Mouse (Mus musculus): ENCODE results near the gene Azi2. TPM values are rescaled to one million over a fixed set of nuclear protein-coding genes. Genes with fewer than 3 reads are reported as not detected.

The Azi2 gene
- total and polyA plus RNA-seq, 2 experiments from 2014 or later, result 57.6 to 91.4 TPM

DNA sequence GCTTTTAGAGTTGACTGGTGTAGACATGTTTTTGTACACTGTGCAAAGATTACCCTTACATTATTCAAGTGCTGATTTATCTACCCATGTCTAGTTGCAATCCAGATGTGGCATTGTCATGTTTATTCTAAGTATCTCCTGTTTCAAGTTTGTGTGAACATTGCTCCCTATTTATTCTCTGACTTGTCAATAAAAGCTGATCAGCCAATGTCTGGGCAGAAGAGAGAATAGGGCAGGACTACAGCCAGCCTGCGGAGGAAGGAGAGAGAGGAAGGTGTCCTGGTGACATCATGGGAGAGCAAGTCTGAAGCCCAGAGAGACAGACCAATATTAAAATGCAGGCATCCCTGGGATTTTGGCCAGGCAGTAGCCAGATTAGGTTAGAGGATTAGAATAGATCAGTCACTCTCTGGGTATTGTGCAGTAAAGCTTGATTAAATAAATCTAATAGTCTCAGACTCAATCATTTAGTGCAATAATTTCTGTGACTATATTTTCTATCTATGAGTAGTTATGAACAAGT, 4.8 kb downstream of the Azi2 start:
- WGBS, result 52% methylated on average over 1 of the region's 1 CpGs
- Histone ChIP-seq H3K36me3 (ENCODE audit: insufficient read depth) (peaks cover 4% of the 10 kb centered on the region), H3K27me3 (ENCODE audit: insufficient read depth, low read length) (no peaks in the 10 kb centered on the region), H3K4me1 (ENCODE audit: insufficient read depth) (peaks cover 12% of the 10 kb centered on the region), H3K27ac (ENCODE audit: low read depth, low read length) (no peak overlapping the region), H3K4me2 (ENCODE audit: low read depth) (no peak overlapping the region), H3K9me3 (ENCODE audit: low read length) (no peaks in the 10 kb centered on the region), H3K9ac (no peak overlapping the region), H3K4me3 (ENCODE audit: low read depth, low read length) (no peak overlapping the region)
- ATAC-seq (no peak), DNase-seq (no peak)
- no peak for TF ChIP-seq CTCF (IDR thresholded peaks at IDR 0.05; ENCODE audit: low read depth)

GRCm38 (mm10) chr9:118053286-118053685, 13.0 kb downstream of the Azi2 start:
- no peak; the same call in 1 of the 2 replicates for ATAC-seq
- WGBS, result 26% methylated on average over 1 of the region's 1 CpGs
- peak; percentile 81 for TF ChIP-seq CTCF (IDR thresholded peaks at IDR 0.05; ENCODE audit: low read depth)

GRCm38 (mm10) chr9:118059101-118059500, 18.8 kb downstream of the Azi2 start:
- no peak for TF ChIP-seq CTCF (IDR thresholded peaks at IDR 0.05; ENCODE audit: low read depth)
- H3K4me2 ChIP-seq (ENCODE audit: low read depth), result no peak overlapping the region
- no peak overlapping the region for H3K4me3 ChIP-seq (ENCODE audit: low read depth, low read length)
- no peak overlapping the region for H3K27ac ChIP-seq (ENCODE audit: low read depth, low read length)
- DNase-seq (no peak), ATAC-seq (no peak)
- WGBS, result 91% methylated on average over 3 of the region's 3 CpGs
- H3K27me3 ChIP-seq (ENCODE audit: insufficient read depth, low read length), result no peaks in the 10 kb centered on the region
- no peaks in the 10 kb centered on the region for H3K4me1 ChIP-seq (ENCODE audit: insufficient read depth)
- peaks cover 33% of the 10 kb centered on the region for H3K36me3 ChIP-seq (ENCODE audit: insufficient read depth)
- H3K9me3 ChIP-seq (ENCODE audit: low read length), result no peaks in the 10 kb centered on the region
- H3K9ac ChIP-seq, result no peak overlapping the region

More at GRCm38 (mm10) chr9:118053286-118053685, 13.0 kb downstream of the Azi2 start:
- H3K4me2 ChIP-seq (ENCODE audit: low read depth), result no peak overlapping the region
- no peaks in the 10 kb centered on the region for H3K4me1 ChIP-seq (ENCODE audit: insufficient read depth)
- no peaks in the 10 kb centered on the region for H3K9me3 ChIP-seq (ENCODE audit: low read length)
- no peaks in the 10 kb centered on the region for H3K27me3 ChIP-seq (ENCODE audit: insufficient read depth, low read length)
- no peak overlapping the region for H3K4me3 ChIP-seq (ENCODE audit: low read depth, low read length)
- H3K27ac ChIP-seq (ENCODE audit: low read depth, low read length), result no peak overlapping the region
- peaks cover 21% of the 10 kb centered on the region for H3K36me3 ChIP-seq (ENCODE audit: insufficient read depth)
- DNase-seq, result peak; percentile 49
- H3K9ac ChIP-seq, result no peak overlapping the region

- WGBS, result 90% methylated on average over 6 of the region's 6 CpGs
- no peak for TF ChIP-seq CTCF (IDR thresholded peaks at IDR 0.05; ENCODE audit: low read depth)
- no peaks in the 10 kb centered on the region for H3K9me3 ChIP-seq (ENCODE audit: low read length)
- H3K4me3 ChIP-seq (ENCODE audit: low read depth, low read length), result no peak overlapping the region
- H3K9ac ChIP-seq, result no peak overlapping the region
- no peak overlapping the region for H3K27ac ChIP-seq (ENCODE audit: low read depth, low read length)
- ATAC-seq (no peak), DNase-seq (no peak)
- no peak overlapping the region for H3K4me2 ChIP-seq (ENCODE audit: low read depth)
- H3K36me3 ChIP-seq (ENCODE audit: insufficient read depth), result peaks cover 17% of the 10 kb centered on the region; the same call in 1 of the 2 replicates
- no peaks in the 10 kb centered on the region for H3K4me1 ChIP-seq (ENCODE audit: insufficient read depth)
- H3K27me3 ChIP-seq (ENCODE audit: insufficient read depth, low read length), result no peaks in the 10 kb centered on the region
Observed at GRCm38 (mm10) chr9:118070442-118070841, 30.1 kb downstream of the Azi2 start.

GRCm38 (mm10) chr9:118071337-118071736, 31.0 kb downstream of the Azi2 start:
- DNase-seq (no peak), ATAC-seq (no peak)
- no peak for TF ChIP-seq CTCF (IDR thresholded peaks at IDR 0.05; ENCODE audit: low read depth)
- 87% methylated on average over 3 of the region's 3 CpGs for WGBS
- Histone ChIP-seq H3K4me2 (ENCODE audit: low read depth) (no peak overlapping the region), H3K4me1 (ENCODE audit: insufficient read depth) (no peaks in the 10 kb centered on the region), H3K9ac (no peak overlapping the region), H3K27ac (ENCODE audit: low read depth, low read length) (no peak overlapping the region), H3K4me3 (ENCODE audit: low read depth, low read length) (no peak overlapping the region), H3K36me3 (ENCODE audit: insufficient read depth) (peaks cover 12% of the 10 kb centered on the region; the same call in 1 of the 2 replicates), H3K9me3 (ENCODE audit: low read length) (no peaks in the 10 kb centered on the region), H3K27me3 (ENCODE audit: insufficient read depth, low read length) (no peaks in the 10 kb centered on the region)

- H3K27me3 ChIP-seq (ENCODE audit: insufficient read depth, low read length), result no peaks in the 10 kb centered on the region
- no peak overlapping the region for H3K9ac ChIP-seq
- no peak for DNase-seq
- no peak overlapping the region for H3K27ac ChIP-seq (ENCODE audit: low read depth, low read length)
- H3K4me3 ChIP-seq (ENCODE audit: low read depth, low read length), result no peak overlapping the region
- no peak for ATAC-seq
- no peak for TF ChIP-seq CTCF (IDR thresholded peaks at IDR 0.05; ENCODE audit: low read depth)
- no peaks in the 10 kb centered on the region for H3K9me3 ChIP-seq (ENCODE audit: low read length)
- peaks cover 10% of the 10 kb centered on the region; the same call in 1 of the 2 replicates for H3K36me3 ChIP-seq (ENCODE audit: insufficient read depth)
- H3K4me1 ChIP-seq (ENCODE audit: insufficient read depth), result no peaks in the 10 kb centered on the region
- no peak overlapping the region for H3K4me2 ChIP-seq (ENCODE audit: low read depth)
- 84% methylated on average over 5 of the region's 5 CpGs for WGBS
Observed at GRCm38 (mm10) chr9:118072101-118072500, 31.8 kb downstream of the Azi2 start.

DNA sequence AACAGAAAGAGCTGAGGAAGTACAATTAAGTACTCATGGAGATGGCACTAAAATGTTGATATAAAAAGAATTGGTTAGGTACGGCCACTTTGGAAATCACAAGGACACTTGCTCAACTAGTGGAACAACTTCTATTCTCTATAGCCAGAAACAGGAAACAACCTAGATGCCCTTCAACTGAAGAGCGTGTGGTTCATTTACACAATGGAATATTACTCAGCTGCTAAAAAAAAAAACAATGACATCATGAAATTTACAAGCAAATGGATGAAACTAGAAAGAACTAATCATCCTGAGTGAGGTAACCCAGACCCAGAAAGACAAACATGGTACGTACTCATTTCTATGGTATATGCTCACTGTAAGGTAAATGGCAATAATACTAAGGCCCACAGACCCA, 33.1 kb downstream of the Azi2 start:
- 0 out of 2 replicates have a peak, but pooled peaks cover 7% of the 10 kb centered on the region for H3K36me3 ChIP-seq (ENCODE audit: insufficient read depth)
- TF ChIP-seq CTCF (IDR thresholded peaks at IDR 0.05; ENCODE audit: low read depth), result no peak
- 94% methylated on average over 3 of the region's 3 CpGs for WGBS
- H3K4me2 ChIP-seq (ENCODE audit: low read depth), result no peak overlapping the region
- H3K4me1 ChIP-seq (ENCODE audit: insufficient read depth), result no peaks in the 10 kb centered on the region
- H3K4me3 ChIP-seq (ENCODE audit: low read depth, low read length), result no peak overlapping the region
- H3K27me3 ChIP-seq (ENCODE audit: insufficient read depth, low read length), result no peaks in the 10 kb centered on the region
- no peaks in the 10 kb centered on the region for H3K9me3 ChIP-seq (ENCODE audit: low read length)
- no peak for ATAC-seq
- H3K9ac ChIP-seq, result no peak overlapping the region
- H3K27ac ChIP-seq (ENCODE audit: low read depth, low read length), result no peak overlapping the region
- DNase-seq, result no peak
